Mouse (Mus musculus) hindbrain, postnatal 0 days (tissue): ENCODE data around the gene Eln. TPM values are rescaled to one million over a fixed set of nuclear protein-coding genes. Genes with fewer than 3 reads are reported as not detected.

Experiments used
- ATAC-seq: fragments of 200-750 bp; cut with Nextera tagmentation; 2 replicates; pipeline ENCODE4 v1.8.0; 2017; ENCODE audit warnings: mild to moderate bottlenecking, moderate TSS enrichment, moderate library complexity
- DNase-seq: peaks from one replicate; pipeline ENCODE4 v3.0.0-alpha.2; 2015; ENCODE audit warnings: low spot score
- H3K27ac ChIP-seq: fragments of 300-500 bp; sonication (generic); 2 replicates; pipeline ENCODE4 v1.5.1; 2014; ENCODE audit warnings: mild to moderate bottlenecking
- H3K27me3 ChIP-seq: fragments of 300-500 bp; sonication (generic); 2 replicates; pipeline ENCODE4 v1.6.1; 2014; ENCODE audit warnings: low read length, mixed read lengths; ENCODE audit not compliant: insufficient read depth
- H3K36me3 ChIP-seq: fragments of 300-500 bp; sonication (generic); 2 replicates; pipeline ENCODE4 v1.6.1; 2014; ENCODE audit warnings: low read length, mixed read lengths; ENCODE audit not compliant: insufficient read depth
- H3K4me1 ChIP-seq: fragments of 300-500 bp; sonication (generic); 2 replicates; pipeline ENCODE4 v1.6.1; 2014; ENCODE audit warnings: antibody characterized with exemption, low read length, mixed read lengths; ENCODE audit not compliant: insufficient read depth
- H3K4me2 ChIP-seq: fragments of 300-500 bp; sonication (generic); 2 replicates; pipeline ENCODE4 v1.6.1; 2014; ENCODE audit warnings: low read depth, mild to moderate bottlenecking, low read length, moderate library complexity, mixed read lengths
- H3K4me3 ChIP-seq: fragments of 300-500 bp; sonication (generic); 2 replicates; pipeline ENCODE4 v1.5.1; 2014; ENCODE audit warnings: low read length
- H3K9ac ChIP-seq: fragments of 300-500 bp; sonication (generic); replicated peaks from 2 replicates; pipeline ENCODE4 v1.6.1; 2014; ENCODE audit warnings: mild to moderate bottlenecking, low read length, moderate library complexity, mixed read lengths
- H3K9me3 ChIP-seq: fragments of 300-500 bp; sonication (generic); 2 replicates; pipeline ENCODE4 v1.6.1; 2016; ENCODE audit warnings: low read length, mixed read lengths
- CTCF ChIP-seq: IDR thresholded peaks from 2 replicates; pipeline ENCODE4 v1.5.1; 2016; ENCODE audit warnings: antibody characterized with exemption, control low read depth, low read depth
- WGBS: fragments of 180-500 bp; shearing (Covaris S2); extraction: QIAGEN DNeasy Blood & Tissue Kit; methylation state at CpG from one replicate; pipeline ENCODE4 v1.1.7; 2014; 5-methylcytosine and 5-hydroxymethylcytosine counted together
- polyA plus RNA-seq: library from polyadenylated mRNA; unstranded; fragments of >200 nt; fragmentation: Nextera tagmentation; extraction: Ambion mirVana; gene quantifications from 2 replicates; pipeline ENCODE4 v1.2.1, GENCODE M21; 2015
- total RNA-seq: library from RNA; depleted of rRNA; stranded (reverse); fragments of >200 nt; gene quantifications from 2 replicates; pipeline ENCODE4 v1.2.3, GENCODE M21; 2014; rRNA removed

Eln gene
- total and polyA plus RNA-seq, 2 experiments from 2014 or later = 43.3 to 47.4 TPM

DNA sequence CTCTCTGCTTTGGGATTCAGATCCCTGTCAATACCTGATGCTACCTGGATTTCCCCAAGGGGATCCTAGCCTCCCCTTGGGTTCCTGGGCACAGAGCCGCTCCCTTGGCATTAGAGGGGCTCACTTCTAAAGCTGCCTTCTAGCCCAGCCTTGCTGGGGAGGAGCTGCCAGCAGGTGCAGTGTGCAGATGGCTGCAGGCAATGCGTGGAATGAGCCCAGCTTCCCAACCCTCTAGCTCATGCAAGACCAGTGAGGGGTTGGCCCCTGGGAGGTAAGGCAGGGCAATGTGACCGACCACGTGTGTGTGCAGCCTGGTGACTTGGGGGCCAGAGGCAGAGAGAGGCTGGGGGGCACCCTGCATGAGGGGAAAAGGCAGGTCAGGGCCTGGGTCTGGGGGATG lies 90.4 kb downstream of the Eln start:
- Histone ChIP-seq H3K9ac (no peak overlapping the region), H3K4me2 (no peak overlapping the region), H3K4me1 (no peaks in the 10 kb centered on the region), H3K9me3 (no peaks in the 10 kb centered on the region), H3K27ac (peak overlapping the region; percentile 15; the same call in 1 of the 2 replicates), H3K4me3 (no peak overlapping the region), H3K36me3 (peaks cover 30% of the 10 kb centered on the region), H3K27me3 (no peaks in the 10 kb centered on the region)
- DNase-seq = no peak
- no peak for ATAC-seq
- WGBS = 67% methylated on average over 4 of the region's 4 CpGs
- TF ChIP-seq CTCF = no peak

Other genes starting within 250 kb of the Eln start
- 133 and 150 TPM in 2 replicates for gene Clip2, start 194.9 kb downstream of the Eln start, total RNA-seq
- 10.7 and 10.9 TPM in 2 replicates for gene Clip2, start 194.9 kb downstream of the Eln start, polyA plus RNA-seq
- gene Syna, start 187.2 kb downstream of the Eln start, total RNA-seq = not detected in 2 replicates
- 0.81 TPM in 2 replicates for gene Syna, start 187.2 kb downstream of the Eln start, polyA plus RNA-seq
- gene Rfc2, start 166.0 kb downstream of the Eln start, total RNA-seq = 50.9 and 76.3 TPM in 2 replicates
- 164 and 168 TPM in 2 replicates for gene Rfc2, start 166.0 kb downstream of the Eln start, polyA plus RNA-seq
- gene Lat2, start 132.3 kb downstream of the Eln start, total RNA-seq = 0.93 and 2.8 TPM in 2 replicates
- 1.6 and 4.8 TPM in 2 replicates for gene Lat2, start 132.3 kb downstream of the Eln start, polyA plus RNA-seq
- gene Eif4h, start 107.8 kb downstream of the Eln start, total RNA-seq = 472 and 489 TPM in 2 replicates
- gene Eif4h, start 107.8 kb downstream of the Eln start, polyA plus RNA-seq = 298 and 304 TPM in 2 replicates
- gene Limk1, start 58.7 kb downstream of the Eln start, total RNA-seq = 89.7 and 90.6 TPM in 2 replicates
- 19.7 and 20.4 TPM in 2 replicates for gene Limk1, start 58.7 kb downstream of the Eln start, polyA plus RNA-seq
- not detected in 2 replicates for gene Tmem270, start 159.4 kb upstream of the Eln start, total RNA-seq
- not detected in 2 replicates for gene Tmem270, start 159.4 kb upstream of the Eln start, polyA plus RNA-seq
- gene Cldn13, start 168.2 kb upstream of the Eln start, total RNA-seq = not detected in 2 replicates
- gene Cldn13, start 168.2 kb upstream of the Eln start, polyA plus RNA-seq = not detected in 2 replicates
- 8.1 and 10.9 TPM in 2 replicates for gene Mettl27, start 185.0 kb upstream of the Eln start, total RNA-seq
- 8.5 and 11.0 TPM in 2 replicates for gene Mettl27, start 185.0 kb upstream of the Eln start, polyA plus RNA-seq
- not detected in 2 replicates for gene Cldn4, start 199.6 kb upstream of the Eln start, total RNA-seq
- gene Cldn4, start 199.6 kb upstream of the Eln start, polyA plus RNA-seq = not detected in 2 replicates
- 3.6 and 10.5 TPM in 2 replicates for gene Cldn3, start 238.9 kb upstream of the Eln start, total RNA-seq
- gene Cldn3, start 238.9 kb upstream of the Eln start, polyA plus RNA-seq = 4.7 and 5.9 TPM in 2 replicates